18 mouse cellular contexts compared by ENCODE assay signal in the genomic region with DNA sequence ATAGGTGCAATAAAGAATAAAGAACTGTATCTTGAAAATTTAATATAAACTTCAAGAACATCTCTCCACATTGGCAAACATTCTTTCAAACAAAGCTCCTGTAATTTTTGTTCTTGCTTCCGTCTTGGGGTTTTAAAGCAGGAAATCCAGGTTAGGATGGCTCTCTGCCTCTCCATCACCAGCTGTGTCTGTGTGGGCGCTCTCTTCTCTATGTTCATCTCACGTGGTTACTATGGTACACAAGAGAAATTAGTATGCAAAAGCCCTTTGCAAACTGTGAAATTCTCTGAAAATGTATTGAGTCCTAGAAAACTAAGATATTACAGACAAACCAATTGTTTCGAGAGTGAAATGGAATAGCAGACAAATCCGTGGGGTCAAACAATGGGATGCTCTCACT. TPM values are rescaled to one million over a fixed set of nuclear protein-coding genes. Genes with fewer than 3 reads are reported as not detected.
"Had no signal": no experiment of that assay in that cellular context is flagged by ENCODE, and none has a peak within 500 bp of the region (broad histone marks: within the 10 kb centered on the region; RNA-seq: fewer than 3 reads in every experiment).

No protein-coding gene starts in this region.

- ATAC-seq: liver, postnatal 0 days; lung, postnatal 0 days; midbrain, embryonic 13.5 days; midbrain, embryonic 15.5 days had no signal

- DNase-seq: liver, postnatal 0 days; lung, adult 2 months; lung, postnatal 14 days; lung, postnatal 36 days; retina, postnatal 1 day; right cerebral cortex, postnatal 25 days; right cerebral cortex, postnatal 4 days; spleen, adult 18-20 months; thymus, adult 18-20 months; thymus, postnatal 14 days; thymus, postnatal 36 days had no signal

RNA-seq across cellular contexts. Expression of a gene that starts 4.3 kb away (rescaled TPM):
- total RNA-seq: megakaryocyte progenitor cell, adult 5-6 weeks; midbrain, postnatal 0 days; monocyte, adult 5-6 weeks; neutrophil, adult 5-6 weeks had no signal

RNA-seq across cellular contexts. Expression of a gene that starts 30.4 kb away (rescaled TPM):
- total RNA-seq: megakaryocyte progenitor cell, adult 5-6 weeks; monocyte, adult 5-6 weeks; neutrophil, adult 5-6 weeks had no signal
